Mouse (Mus musculus) bone marrow macrophage, adult 2 months (primary cell): Measurements from ENCODE around the gene 1700069L16Rik.

Experiments
- CTCF ChIP-seq: IDR thresholded peaks from 2 replicates; pipeline ENCODE4 v1.5.1; 2012; ENCODE audit warnings: low read depth, mild to moderate bottlenecking, low read length, moderate library complexity
- POLR2A ChIP-seq: IDR thresholded peaks from 2 replicates; pipeline ENCODE4 v1.6.1; 2012; ENCODE audit warnings: mild to moderate bottlenecking, low read depth, low read length, borderline replicate concordance

GRCm38 (mm10) chr5:113764426-113764825, 39.9 kb upstream of the 1700069L16Rik start:
- TF ChIP-seq CTCF, result no peak
- no peak for TF ChIP-seq POLR2A
